Mouse (Mus musculus): ENCODE results near the gene Trim69.

The Trim69 gene

GRCm38 (mm10) chr2:122153681-122154365, 6.7 kb upstream of the Trim69 start:
- no peak for DNase-seq

GRCm38 (mm10) chr2:122154479-122154878, 6.0 kb upstream of the Trim69 start:
- no peak for DNase-seq

GRCm38 (mm10) chr2:122155292-122155691, 5.2 kb upstream of the Trim69 start:
- no peak for DNase-seq

GRCm38 (mm10) chr2:122156051-122156700, 4.3 kb upstream of the Trim69 start:
- no peak for DNase-seq

- DNase-seq = no peak
Observed at GRCm38 (mm10) chr2:122157561-122157960, 2.9 kb upstream of the Trim69 start.

GRCm38 (mm10) chr2:122158362-122158802, 2.1 kb upstream of the Trim69 start:
- no peak for DNase-seq

GRCm38 (mm10) chr2:122159667-122160066, 833 bp upstream of the Trim69 start:
- no peak for DNase-seq

GRCm38 (mm10) chr2:122161542-122161941, 1.0 kb downstream of the Trim69 start:
- no peak for DNase-seq

GRCm38 (mm10) chr2:122162529-122162928, 2.0 kb downstream of the Trim69 start:
- DNase-seq = no peak

- DNase-seq = no peak
Observed at GRCm38 (mm10) chr2:122163430-122164195, 3.1 kb downstream of the Trim69 start.

GRCm38 (mm10) chr2:122164293-122164692, 3.8 kb downstream of the Trim69 start:
- DNase-seq = no peak

- no peak for DNase-seq
Observed at GRCm38 (mm10) chr2:122171292-122171691, 10.8 kb downstream of the Trim69 start.

GRCm38 (mm10) chr2:122172188-122172587, 11.7 kb downstream of the Trim69 start:
- DNase-seq = peak in 1 of 2 experiments; percentile 8

- DNase-seq = no peak
Observed at GRCm38 (mm10) chr2:122180051-122180822, 19.7 kb downstream of the Trim69 start.

GRCm38 (mm10) chr2:122185086-122185485, 24.6 kb downstream of the Trim69 start:
- no peak for DNase-seq

- no peak for DNase-seq
Observed at GRCm38 (mm10) chr2:122186106-122186505, 25.6 kb downstream of the Trim69 start, which contains the start of the genes Patl2 and Terb2. TSS of gene Patl2 (minus strand) at chr2:122186189. TSS of gene Terb2 (plus strand) at chr2:122186272.

GRCm38 (mm10) chr2:122186751-122187150, 26.3 kb downstream of the Trim69 start:
- no peak for DNase-seq

GRCm38 (mm10) chr2:122191849-122192248, 31.3 kb downstream of the Trim69 start:
- no peak for DNase-seq

GRCm38 (mm10) chr2:122194509-122194929, 34.0 kb downstream of the Trim69 start:
- DNase-seq = peak; percentile 18 to 64

- no peak for DNase-seq
Observed at GRCm38 (mm10) chr2:122201501-122201900, 41.0 kb downstream of the Trim69 start.

GRCm38 (mm10) chr2:122206440-122207107, 46.1 kb downstream of the Trim69 start:
- no peak for DNase-seq

All from cerebellum, postnatal 10 days (tissue).